Mouse (Mus musculus) small intestine, adult 2 months (tissue): ENCODE measurements around the gene Ago3. TPM values are rescaled to one million over a fixed set of nuclear protein-coding genes. Genes with fewer than 3 reads are reported as not detected.

Source experiments
- H3K27ac ChIP-seq: fragments of 200-500 bp; 2 replicates; pipeline ENCODE4 v1.5.1; 2012; ENCODE audit warnings: low read depth, low read length, control low read depth, inconsistent platforms; ENCODE audit not compliant: insufficient read depth
- H3K27me3 ChIP-seq: fragments of 200-500 bp; 2 replicates; pipeline ENCODE4 v1.6.1; 2012; ENCODE audit warnings: mild to moderate bottlenecking, moderate library complexity, low read length, inconsistent platforms; ENCODE audit not compliant: control insufficient read depth, insufficient read depth
- H3K36me3 ChIP-seq: fragments of 200-500 bp; 2 replicates; pipeline ENCODE4 v1.6.1; 2012; ENCODE audit warnings: mild to moderate bottlenecking, low read length, control low read depth, inconsistent platforms; ENCODE audit not compliant: control insufficient read depth, insufficient read depth
- H3K4me1 ChIP-seq: fragments of 200-500 bp; 2 replicates; pipeline ENCODE4 v1.6.1; 2012; ENCODE audit warnings: low read length, inconsistent platforms, mixed read lengths; ENCODE audit not compliant: control insufficient read depth, insufficient read depth, insufficient read length
- H3K4me3 ChIP-seq: fragments of 200-500 bp; 2 replicates; pipeline ENCODE4 v1.5.1; 2012; ENCODE audit warnings: low read depth, mild to moderate bottlenecking, control low read depth, inconsistent platforms, low read length, moderate library complexity
- CTCF ChIP-seq: fragments of 200-500 bp; IDR thresholded peaks from 2 replicates; pipeline ENCODE4 v1.5.1; 2012; ENCODE audit warnings: low read depth, mild to moderate bottlenecking, control low read depth, inconsistent platforms, low read length, moderate library complexity, mixed read lengths; ENCODE audit not compliant: insufficient replicate concordance, insufficient read length; ENCODE audit errors: extremely low read depth
- POLR2A ChIP-seq: fragments of 200-500 bp; IDR thresholded peaks from 2 replicates; pipeline ENCODE4 v1.6.1; 2012; ENCODE audit warnings: low read depth, mild to moderate bottlenecking, control low read depth, inconsistent platforms, low read length, moderate library complexity
- WGBS: fragments of 180-500 bp; shearing (Covaris S2); methylation state at CpG from one replicate; pipeline ENCODE4 v1.1.7; 2018; 5-methylcytosine and 5-hydroxymethylcytosine counted together
- polyA plus RNA-seq: library from polyadenylated mRNA; depleted of rRNA; stranded (reverse); fragments of >200 nt; gene quantifications from 2 replicates; pipeline ENCODE4 v1.2.3, GENCODE M21; 2012

The Ago3 gene
- polyA plus RNA-seq, 1 experiment = 12.4 TPM

- H3K4me1 ChIP-seq = no peaks in the 10 kb centered on the region
- no peak overlapping the region for H3K4me3 ChIP-seq
- H3K27me3 ChIP-seq = no peaks in the 10 kb centered on the region
- no peak overlapping the region for H3K27ac ChIP-seq
- peaks cover 6% of the 10 kb centered on the region for H3K36me3 ChIP-seq
- TF ChIP-seq POLR2A (no peak), CTCF (no peak)
Observed at GRCm38 (mm10) chr4:126415707-126416106, 13.6 kb downstream of the Ago3 start.

GRCm38 (mm10) chr4:126412526-126412925 lies 16.8 kb downstream of the Ago3 start:
- no peaks in the 10 kb centered on the region for H3K4me1 ChIP-seq
- peaks cover 6% of the 10 kb centered on the region for H3K36me3 ChIP-seq
- no peak overlapping the region for H3K27ac ChIP-seq
- 96% methylated on average over 3 of the region's 3 CpGs for WGBS
- H3K27me3 ChIP-seq = no peaks in the 10 kb centered on the region
- H3K4me3 ChIP-seq = no peak overlapping the region
- TF ChIP-seq POLR2A = no peak

GRCm38 (mm10) chr4:126371497-126371896 lies 57.9 kb downstream of the Ago3 start:
- Histone ChIP-seq H3K4me1 (no peaks in the 10 kb centered on the region), H3K27me3 (no peaks in the 10 kb centered on the region), H3K36me3 (peaks cover 14% of the 10 kb centered on the region), H3K27ac (no peak overlapping the region), H3K4me3 (no peak overlapping the region)
- TF ChIP-seq CTCF (no peak), POLR2A (no peak)
- 76% methylated on average over 9 of the region's 9 CpGs for WGBS

- H3K27me3 ChIP-seq = no peaks in the 10 kb centered on the region
- H3K4me1 ChIP-seq = no peaks in the 10 kb centered on the region
- WGBS = 57% methylated on average over 1 of the region's 1 CpGs
Observed at GRCm38 (mm10) chr4:126360069-126360468, 69.3 kb downstream of the Ago3 start.

GRCm38 (mm10) chr4:126343451-126343850 lies 85.9 kb downstream of the Ago3 start:
- no peak overlapping the region for H3K27ac ChIP-seq
- 59% methylated on average over 4 of the region's 4 CpGs for WGBS
- no peak overlapping the region for H3K4me3 ChIP-seq
- no peaks in the 10 kb centered on the region for H3K27me3 ChIP-seq
- TF ChIP-seq CTCF (no peak), POLR2A (no peak)
- no peaks in the 10 kb centered on the region for H3K4me1 ChIP-seq
- peaks cover 24% of the 10 kb centered on the region for H3K36me3 ChIP-seq

More at GRCm38 (mm10) chr4:126360069-126360468, 69.3 kb downstream of the Ago3 start:
- TF ChIP-seq CTCF (no peak), POLR2A (no peak)
- H3K36me3 ChIP-seq = peaks cover 18% of the 10 kb centered on the region
- no peak overlapping the region for H3K4me3 ChIP-seq
- H3K27ac ChIP-seq = no peak overlapping the region

- no peaks in the 10 kb centered on the region for H3K4me1 ChIP-seq
- 63% methylated on average over 4 of the region's 4 CpGs for WGBS
- peaks cover 11% of the 10 kb centered on the region for H3K36me3 ChIP-seq
- H3K4me3 ChIP-seq = no peak overlapping the region
- H3K27ac ChIP-seq = no peak overlapping the region
- no peaks in the 10 kb centered on the region for H3K27me3 ChIP-seq
- no peak for TF ChIP-seq CTCF
- no peak for TF ChIP-seq POLR2A
Observed at GRCm38 (mm10) chr4:126339461-126339860, 89.9 kb downstream of the Ago3 start.

- no peak overlapping the region for H3K27ac ChIP-seq
- no peaks in the 10 kb centered on the region for H3K36me3 ChIP-seq
- no peaks in the 10 kb centered on the region for H3K4me1 ChIP-seq
- no peaks in the 10 kb centered on the region for H3K27me3 ChIP-seq
- 65% methylated on average over 3 of the region's 3 CpGs for WGBS
- no peak overlapping the region for H3K4me3 ChIP-seq
- TF ChIP-seq CTCF (peak; percentile 46; the same call in 1 of the 2 replicates), POLR2A (no peak)
Observed at GRCm38 (mm10) chr4:126332358-126332757, 97.0 kb downstream of the Ago3 start.

GRCm38 (mm10) chr4:126331751-126332150 lies 97.6 kb downstream of the Ago3 start:
- Histone ChIP-seq H3K4me1 (no peaks in the 10 kb centered on the region), H3K27me3 (no peaks in the 10 kb centered on the region), H3K36me3 (no peaks in the 10 kb centered on the region), H3K4me3 (no peak overlapping the region), H3K27ac (no peak overlapping the region)
- TF ChIP-seq CTCF (no peak), POLR2A (no peak)
- WGBS = 32% methylated on average over 1 of the region's 1 CpGs
